Mouse (Mus musculus) left cerebral cortex, adult 9 months (tissue): ENCODE measurements around the gene Nup160.
A peak's percentile ranks its signal among the peaks of the same experiment; 100 is the strongest.

Experiments used
- DNase-seq, 2 experiments: peaks; one replicate each; pipeline ENCODE4 v3.0.0; 2022; ENCODE audit warnings: low spot score in 2 of 2

Nup160 gene

GRCm38 (mm10) chr2:90661426-90661825 lies 15.6 kb upstream of the Nup160 start:
- no peak for DNase-seq

DNA sequence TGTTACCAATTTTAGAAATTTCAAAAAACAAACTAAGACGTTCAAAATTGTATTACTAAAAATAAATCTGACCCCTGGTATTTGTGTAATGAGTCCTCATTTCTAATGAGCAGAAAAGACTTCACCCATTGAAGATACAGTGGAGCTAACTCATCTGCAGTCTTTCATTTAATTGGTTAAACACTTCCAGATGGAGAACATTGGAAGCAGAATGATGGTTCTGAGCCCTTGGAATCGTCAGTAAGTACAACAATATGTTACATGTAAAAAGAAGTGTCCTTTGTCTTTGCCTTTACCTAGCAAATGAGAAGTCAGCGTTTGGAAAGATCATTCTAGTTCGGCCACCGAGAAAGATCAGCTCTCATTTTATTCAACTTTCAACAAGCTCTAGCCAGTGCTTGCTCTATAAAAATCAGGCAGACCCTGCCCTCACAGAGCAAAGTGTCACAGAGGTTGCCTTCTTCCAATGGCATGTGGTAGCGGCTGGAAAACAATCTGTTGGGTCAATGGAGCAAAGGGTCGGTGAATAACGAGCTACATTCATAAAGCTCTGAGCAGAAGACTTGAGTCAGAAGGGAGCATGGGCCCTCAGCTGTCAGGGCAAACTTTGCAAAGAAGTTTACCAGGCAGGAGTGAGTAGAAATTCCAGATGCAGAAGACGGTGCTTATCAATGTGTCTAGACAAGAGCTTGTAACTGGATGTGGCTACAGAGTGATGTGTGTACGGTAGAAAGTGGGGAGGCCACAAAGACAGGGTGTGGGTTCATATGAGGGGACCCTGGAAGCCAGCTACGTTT lies 10.2 kb upstream of the Nup160 start:
- no peak for DNase-seq

- peak in 1 of 2 experiments; percentile 24 for DNase-seq
These were observed 9.4 kb upstream of the Nup160 start for GRCm38 (mm10) chr2:90667388-90668265.

DNA sequence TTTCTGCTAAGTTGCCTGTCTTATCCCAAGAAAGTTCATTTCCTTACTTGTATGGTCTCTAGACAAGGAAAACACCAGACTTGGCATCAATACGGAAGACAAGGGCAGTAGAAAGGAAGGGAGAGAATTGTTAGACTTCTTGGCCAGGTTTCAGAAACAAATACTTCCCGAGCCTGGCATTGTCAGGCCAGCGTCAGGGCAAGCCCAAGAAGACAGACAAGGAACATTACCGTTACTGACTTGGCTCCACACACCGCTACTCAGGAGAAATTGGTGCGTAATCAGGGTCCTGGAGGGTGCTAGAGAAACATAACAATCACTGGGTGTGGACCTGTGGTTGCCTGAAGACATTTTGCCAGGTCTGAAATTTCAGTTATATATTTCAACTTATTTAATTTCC lies 6.7 kb upstream of the Nup160 start:
- no peak for DNase-seq

DNA sequence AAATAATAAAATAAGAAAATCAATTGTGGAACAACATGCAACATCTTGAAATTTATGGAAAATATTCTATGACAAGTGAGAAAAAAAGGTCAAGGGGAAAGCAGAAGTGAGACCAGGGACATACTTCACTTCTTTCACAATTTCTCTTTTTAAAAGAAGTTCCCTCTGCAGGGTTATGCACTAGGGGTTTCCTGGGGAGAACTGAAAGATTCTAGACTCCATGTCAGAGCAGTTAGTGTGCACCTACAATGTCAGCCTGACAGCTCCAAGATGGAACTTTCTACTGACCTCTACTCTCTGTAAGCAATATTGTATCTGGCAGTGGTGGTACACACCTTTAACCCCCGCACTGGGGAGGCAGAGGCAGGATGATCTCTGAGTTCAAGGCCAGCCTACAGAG lies 3.7 kb upstream of the Nup160 start:
- no peak for DNase-seq

GRCm38 (mm10) chr2:90674555-90674954 lies 2.5 kb upstream of the Nup160 start:
- no peak for DNase-seq

DNA sequence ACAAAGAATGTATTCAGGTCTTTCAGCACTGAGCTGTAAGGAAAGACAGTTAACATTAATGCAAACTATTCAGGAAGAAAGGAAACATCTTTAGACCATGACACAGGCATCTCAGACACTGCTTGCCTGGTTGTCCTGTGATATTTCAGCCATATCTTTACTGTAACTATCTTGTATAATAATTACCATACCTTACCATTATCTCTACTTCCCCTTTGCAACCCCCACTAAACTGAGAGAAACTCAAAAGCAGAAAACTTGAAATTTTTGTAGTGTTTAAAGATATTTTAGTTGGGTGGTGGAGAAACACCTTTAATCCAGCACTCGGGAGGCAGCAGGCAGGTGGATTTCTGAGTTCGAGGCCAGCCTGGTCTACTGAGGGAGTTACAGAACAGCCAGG lies 1.5 kb upstream of the Nup160 start:
- DNase-seq: no peak

GRCm38 (mm10) chr2:90678256-90679060 lies 1.4 kb downstream of the Nup160 start:
- no peak for DNase-seq

DNA sequence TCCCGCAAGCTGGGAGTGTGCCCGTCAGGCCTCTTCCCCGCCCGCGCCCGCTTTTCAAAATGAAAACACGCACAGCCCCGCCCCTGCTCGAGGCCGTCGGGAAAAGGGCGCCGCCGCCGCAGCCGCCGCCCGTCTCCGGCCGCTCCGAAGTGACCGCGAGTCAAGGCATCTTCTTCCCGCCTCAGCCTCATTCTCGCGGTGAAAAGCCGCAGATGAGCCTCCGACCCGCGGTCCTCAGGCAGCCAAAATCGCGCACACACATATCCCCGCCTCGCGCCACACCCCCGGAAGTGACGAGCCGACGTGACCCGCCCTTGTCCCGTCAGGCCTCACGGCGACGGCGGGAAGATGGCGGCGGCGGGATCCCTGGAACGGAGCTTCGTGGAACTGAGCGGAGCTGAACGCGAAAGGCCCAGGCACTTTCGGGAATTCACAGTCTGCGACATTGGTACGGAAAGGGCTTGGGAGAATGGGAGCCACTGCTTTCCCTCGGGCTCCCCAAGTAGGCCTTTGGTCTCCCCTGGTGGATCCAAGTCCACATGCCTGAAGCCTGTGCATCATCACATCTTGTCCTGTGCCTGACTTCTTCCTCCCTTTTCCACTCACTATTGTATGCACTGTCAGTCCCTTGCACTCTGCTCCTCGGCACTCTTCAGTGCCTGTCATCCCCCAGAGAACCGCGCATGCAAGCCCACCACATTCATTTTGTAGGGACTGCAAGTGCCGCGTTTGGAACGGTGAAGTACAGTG lies 2.2 kb downstream of the Nup160 start:
- DNase-seq: peak; percentile 57 to 89

DNA sequence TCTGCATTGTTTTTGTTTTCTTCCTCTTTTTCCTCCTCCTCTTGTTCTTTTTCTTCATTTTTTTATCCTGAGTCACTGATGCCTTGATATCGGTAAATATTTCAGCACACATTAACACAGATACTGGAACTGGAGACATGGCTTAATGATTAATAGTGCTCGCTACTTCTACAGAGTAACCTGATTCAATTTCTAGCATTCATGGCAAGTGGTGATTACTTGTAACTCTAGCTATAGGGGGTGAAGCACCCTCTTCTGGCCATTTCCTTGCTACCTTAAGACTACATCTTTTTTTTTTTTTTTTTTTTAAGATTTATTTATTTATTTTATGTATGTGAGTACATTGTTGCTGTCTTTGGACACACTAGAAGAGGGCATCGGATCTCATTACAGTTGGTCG lies 23.9 kb downstream of the Nup160 start:
- no peak for DNase-seq

DNA sequence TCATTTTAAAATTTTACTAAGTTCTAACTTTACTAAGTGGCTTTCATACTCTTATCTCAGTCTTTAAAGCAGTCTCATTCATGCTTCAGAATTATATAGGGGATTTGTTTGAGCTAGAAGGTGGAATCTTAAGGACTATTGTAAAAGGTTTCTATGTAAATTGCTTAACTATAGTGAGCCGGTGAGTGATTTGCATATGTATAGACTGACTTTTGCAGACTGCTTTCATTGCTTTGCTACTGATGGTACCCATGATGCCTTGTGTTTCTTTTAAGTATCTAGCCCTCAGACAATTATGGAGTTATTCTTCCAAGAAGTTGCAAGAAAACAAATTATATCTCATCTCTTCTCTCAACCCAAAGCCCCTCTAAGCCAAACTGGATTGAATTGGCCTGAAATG lies 31.5 kb downstream of the Nup160 start:
- DNase-seq: no peak

GRCm38 (mm10) chr2:90715555-90716092 lies 38.6 kb downstream of the Nup160 start:
- no peak for DNase-seq

- DNase-seq: no peak
These were observed 40.4 kb downstream of the Nup160 start for GRCm38 (mm10) chr2:90717366-90717765.

GRCm38 (mm10) chr2:90717948-90718347 lies 40.9 kb downstream of the Nup160 start:
- no peak for DNase-seq

- no peak for DNase-seq
These were observed 49.8 kb downstream of the Nup160 start for GRCm38 (mm10) chr2:90726818-90727217.

DNA sequence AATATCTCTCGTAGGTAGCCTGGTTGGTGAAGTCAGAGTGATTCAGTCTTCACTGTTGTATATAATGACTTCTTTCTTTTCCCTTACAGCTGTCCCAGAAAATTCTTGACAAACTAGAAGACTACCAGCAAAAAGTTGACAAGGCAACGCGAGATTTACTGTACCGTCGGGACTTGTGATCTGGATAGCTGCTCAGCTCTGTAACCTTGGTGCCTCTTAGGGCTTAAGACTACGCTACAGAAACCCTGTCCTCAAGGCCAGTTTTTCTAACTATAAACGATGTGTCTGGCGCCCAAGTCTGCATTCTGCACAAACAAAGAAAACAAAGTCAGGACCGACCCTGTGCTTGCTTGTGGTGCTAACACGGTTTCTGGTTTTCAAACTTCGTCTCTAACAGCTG lies 58.3 kb downstream of the Nup160 start:
- no peak for DNase-seq

DNA sequence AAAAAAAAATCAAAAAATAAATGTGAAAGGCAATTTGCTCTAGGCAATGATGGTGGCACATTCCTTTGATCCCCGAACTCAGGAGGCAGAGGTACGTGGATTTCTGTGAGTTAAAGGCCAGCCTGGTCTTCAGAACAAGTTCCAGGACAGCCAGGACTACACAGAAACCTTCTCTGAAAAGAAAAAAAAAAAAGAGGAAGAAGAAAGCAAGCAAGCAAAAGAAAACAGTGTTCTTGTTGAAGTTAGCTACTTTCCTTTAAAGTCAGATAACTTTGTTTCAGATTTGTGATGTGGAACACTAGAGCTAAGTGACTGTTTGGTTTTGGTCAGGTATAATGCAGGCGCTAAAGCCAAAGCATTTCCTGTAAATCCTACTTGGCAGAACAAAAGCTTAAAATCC lies 61.8 kb downstream of the Nup160 start:
- no peak for DNase-seq

DNA sequence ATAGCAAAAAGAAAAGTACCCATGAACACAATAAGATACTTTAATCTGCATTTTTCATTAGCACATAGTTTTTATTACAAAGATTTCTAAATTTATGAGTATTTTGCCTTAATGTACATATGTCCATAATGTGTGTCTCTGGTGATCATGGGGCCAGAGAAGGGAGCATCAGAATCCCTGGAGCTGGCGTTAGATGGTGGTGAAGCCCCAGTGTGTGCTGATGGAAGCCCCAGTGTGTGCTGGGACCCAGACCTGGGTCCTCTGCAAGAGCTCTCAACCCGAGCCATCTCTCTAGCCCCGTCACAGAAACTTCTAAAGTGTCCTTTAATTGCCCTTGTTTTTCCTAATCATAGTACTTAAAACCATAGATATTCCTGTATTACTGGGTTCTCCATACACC lies 62.3 kb downstream of the Nup160 start:
- no peak for DNase-seq

GRCm38 (mm10) chr2:90739921-90740320 lies 62.9 kb downstream of the Nup160 start:
- no peak for DNase-seq

DNA sequence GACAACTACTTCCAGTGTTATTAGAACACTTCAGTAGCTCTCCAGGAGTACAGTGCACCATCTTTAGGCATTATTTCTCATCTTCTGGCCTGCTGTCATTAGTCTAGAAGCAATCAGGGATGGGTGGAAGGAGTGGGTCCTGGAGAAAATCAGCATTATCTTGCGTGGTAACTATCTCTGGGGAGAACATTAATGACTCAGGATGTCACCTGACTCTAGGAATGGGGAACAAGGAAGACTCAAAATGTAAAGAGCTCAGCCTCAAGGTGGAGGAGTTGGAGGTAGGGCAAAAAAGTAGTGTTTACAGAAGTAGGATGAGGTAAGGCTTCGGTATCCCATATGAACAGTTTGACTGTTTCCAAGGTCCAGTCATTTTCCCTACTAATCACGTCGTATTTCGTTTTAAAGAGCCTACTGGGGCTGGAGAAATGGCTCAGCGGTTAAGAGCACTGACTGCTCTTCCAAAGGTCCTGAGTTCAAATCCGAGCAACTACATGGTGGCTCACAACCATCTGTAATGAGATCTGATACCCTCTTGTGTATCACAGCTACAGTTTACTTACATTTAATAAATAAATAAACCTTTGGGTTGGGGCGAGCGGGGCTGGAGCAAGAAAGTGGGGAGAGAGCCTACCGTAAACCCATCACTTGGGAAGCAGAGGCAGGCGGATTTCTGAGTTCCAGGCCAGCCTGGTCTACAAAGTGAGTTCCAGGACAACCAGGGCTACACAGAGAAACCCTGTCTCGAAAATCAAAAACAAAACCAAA lies 67.5 kb downstream of the Nup160 start:
- DNase-seq: peak in 1 of 2 experiments; percentile 8
